Mouse (Mus musculus): ENCODE measurements around the gene Grik3.

DNA sequence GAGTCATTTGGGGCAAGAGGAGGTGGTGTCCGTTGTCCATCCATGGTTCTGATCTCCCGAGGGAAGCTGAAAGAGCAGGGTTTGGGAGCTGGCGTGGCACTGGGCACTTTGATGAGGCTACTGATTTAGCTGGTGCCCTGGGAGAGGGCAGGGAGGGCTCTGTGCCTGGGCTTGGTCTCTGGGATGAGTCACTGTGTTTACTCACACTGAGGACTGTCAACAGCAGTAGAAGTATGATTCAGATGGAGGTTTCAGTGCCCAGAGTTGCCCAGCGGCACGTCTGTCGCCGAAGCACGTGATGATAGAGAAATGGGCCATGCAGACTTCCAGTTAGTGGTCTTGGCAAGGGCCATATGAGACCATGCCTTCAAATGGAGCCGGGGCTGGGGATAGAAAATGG lies 63.3 kb downstream of the Grik3 start:
- TF ChIP-seq MYOD1 (IDR thresholded peaks at IDR 0.05; ENCODE audit: control insufficient read depth in 1 of 3, insufficient read length in 2 of 3, low read depth in 2 of 3): no peak
- TF ChIP-seq POLR2AphosphoS2 (IDR thresholded peaks at IDR 0.05; ENCODE audit: insufficient read length, low read depth): no peak
- TF ChIP-seq POLR2A (IDR thresholded peaks at IDR 0.05; ENCODE audit: insufficient read length, low read depth): no peak
- TF ChIP-seq MAX (IDR thresholded peaks at IDR 0.05; ENCODE audit: low read depth): no peak
- TF ChIP-seq CEBPB (IDR thresholded peaks at IDR 0.05; ENCODE audit: insufficient read depth, poor library complexity, severe bottlenecking): no peak
- TF ChIP-seq E2F4 (IDR thresholded peaks at IDR 0.05; ENCODE audit: insufficient read depth): no peak
- TF ChIP-seq USF1 (IDR thresholded peaks at IDR 0.05; ENCODE audit: low read depth): no peak
- no peak for TF ChIP-seq MYOG (IDR thresholded peaks at IDR 0.05; ENCODE audit: control insufficient read depth in 1 of 3, insufficient read depth in 1 of 3, insufficient read length in 2 of 3, low read depth in 2 of 3)
- no peak for TF ChIP-seq REST (IDR thresholded peaks at IDR 0.05; ENCODE audit: insufficient read depth, insufficient read length)
- TF ChIP-seq TCF3 (IDR thresholded peaks at IDR 0.05; ENCODE audit: insufficient read length, low read depth): no peak
- TF ChIP-seq TCF12 (IDR thresholded peaks at IDR 0.05; ENCODE audit: insufficient read depth, poor library complexity, severe bottlenecking): no peak
- no peak for TF ChIP-seq SRF (IDR thresholded peaks at IDR 0.05; ENCODE audit: control insufficient read depth, insufficient read length, low read depth)
